Mouse (Mus musculus) hindbrain, postnatal 0 days (tissue): ENCODE results near the gene Hcrtr2. TPM values are rescaled to one million over a fixed set of nuclear protein-coding genes. Genes with fewer than 3 reads are reported as not detected.

Experiments
- ATAC-seq: fragments of 200-750 bp; cut with Nextera tagmentation; 2 replicates; pipeline ENCODE4 v1.8.0; 2017; ENCODE audit warnings: mild to moderate bottlenecking, moderate TSS enrichment, moderate library complexity
- DNase-seq: peaks from one replicate; pipeline ENCODE4 v3.0.0-alpha.2; 2015; ENCODE audit warnings: low spot score
- H3K27ac ChIP-seq: fragments of 300-500 bp; sonication (generic); 2 replicates; pipeline ENCODE4 v1.5.1; 2014; ENCODE audit warnings: mild to moderate bottlenecking
- H3K27me3 ChIP-seq: fragments of 300-500 bp; sonication (generic); 2 replicates; pipeline ENCODE4 v1.6.1; 2014; ENCODE audit warnings: low read length, mixed read lengths; ENCODE audit not compliant: insufficient read depth
- H3K36me3 ChIP-seq: fragments of 300-500 bp; sonication (generic); 2 replicates; pipeline ENCODE4 v1.6.1; 2014; ENCODE audit warnings: low read length, mixed read lengths; ENCODE audit not compliant: insufficient read depth
- H3K4me1 ChIP-seq: fragments of 300-500 bp; sonication (generic); 2 replicates; pipeline ENCODE4 v1.6.1; 2014; ENCODE audit warnings: antibody characterized with exemption, low read length, mixed read lengths; ENCODE audit not compliant: insufficient read depth
- H3K4me2 ChIP-seq: fragments of 300-500 bp; sonication (generic); 2 replicates; pipeline ENCODE4 v1.6.1; 2014; ENCODE audit warnings: low read depth, mild to moderate bottlenecking, low read length, moderate library complexity, mixed read lengths
- H3K4me3 ChIP-seq: fragments of 300-500 bp; sonication (generic); 2 replicates; pipeline ENCODE4 v1.5.1; 2014; ENCODE audit warnings: low read length
- H3K9ac ChIP-seq: fragments of 300-500 bp; sonication (generic); replicated peaks from 2 replicates; pipeline ENCODE4 v1.6.1; 2014; ENCODE audit warnings: mild to moderate bottlenecking, low read length, moderate library complexity, mixed read lengths
- H3K9me3 ChIP-seq: fragments of 300-500 bp; sonication (generic); 2 replicates; pipeline ENCODE4 v1.6.1; 2016; ENCODE audit warnings: low read length, mixed read lengths
- CTCF ChIP-seq: IDR thresholded peaks from 2 replicates; pipeline ENCODE4 v1.5.1; 2016; ENCODE audit warnings: antibody characterized with exemption, control low read depth, low read depth
- WGBS: fragments of 180-500 bp; shearing (Covaris S2); extraction: QIAGEN DNeasy Blood & Tissue Kit; methylation state at CpG from one replicate; pipeline ENCODE4 v1.1.7; 2014; 5-methylcytosine and 5-hydroxymethylcytosine counted together
- polyA plus RNA-seq: library from polyadenylated mRNA; unstranded; fragments of >200 nt; fragmentation: Nextera tagmentation; extraction: Ambion mirVana; gene quantifications from 2 replicates; pipeline ENCODE4 v1.2.1, GENCODE M21; 2015
- total RNA-seq: library from RNA; depleted of rRNA; stranded (reverse); fragments of >200 nt; gene quantifications from 2 replicates; pipeline ENCODE4 v1.2.3, GENCODE M21; 2014

Hcrtr2 gene
- total and polyA plus RNA-seq, 2 experiments from 2014 or later: 6.4 to 8.4 TPM

- no peaks in the 10 kb centered on the region for H3K36me3 ChIP-seq
- peak; percentile 10; the same call in 1 of the 2 replicates for TF ChIP-seq CTCF
- H3K4me3 ChIP-seq: peak overlapping the region; percentile 47
- H3K27me3 ChIP-seq: no peaks in the 10 kb centered on the region
- H3K4me1 ChIP-seq: no peaks in the 10 kb centered on the region
- DNase-seq (peak; percentile 42), ATAC-seq (peak; percentile 75)
- 3% methylated on average over 24 of the region's 24 CpGs for WGBS
- peak overlapping the region; percentile 51 for H3K9ac ChIP-seq
- peak overlapping the region; percentile 33; the same call in 1 of the 2 replicates for H3K27ac ChIP-seq
- H3K9me3 ChIP-seq: no peaks in the 10 kb centered on the region
- H3K4me2 ChIP-seq: peak overlapping the region; percentile 86
Measured at GRCm38 (mm10) chr9:76322122-76323052, 1.3 kb downstream of the Hcrtr2 start.

- Histone ChIP-seq H3K27me3 (no peaks in the 10 kb centered on the region), H3K4me1 (no peaks in the 10 kb centered on the region), H3K36me3 (no peaks in the 10 kb centered on the region), H3K4me3 (peak overlapping the region; percentile 47), H3K27ac (no peak overlapping the region), H3K9me3 (no peaks in the 10 kb centered on the region), H3K4me2 (peak overlapping the region; percentile 86), H3K9ac (0 out of 2 replicates have a peak overlapping the region, but pooled peaks have one; percentile 51)
- 70% methylated on average over 4 of the region's 4 CpGs for WGBS
- TF ChIP-seq CTCF: no peak
- DNase-seq: peak; percentile 15
- ATAC-seq: no peak
Measured at GRCm38 (mm10) chr9:76321589-76321988, 2.1 kb downstream of the Hcrtr2 start.

GRCm38 (mm10) chr9:76320755-76321154 is 2.9 kb downstream of the Hcrtr2 start:
- WGBS: 75% methylated on average over 1 of the region's 1 CpGs
- no peak for DNase-seq
- no peak for TF ChIP-seq CTCF

DNA sequence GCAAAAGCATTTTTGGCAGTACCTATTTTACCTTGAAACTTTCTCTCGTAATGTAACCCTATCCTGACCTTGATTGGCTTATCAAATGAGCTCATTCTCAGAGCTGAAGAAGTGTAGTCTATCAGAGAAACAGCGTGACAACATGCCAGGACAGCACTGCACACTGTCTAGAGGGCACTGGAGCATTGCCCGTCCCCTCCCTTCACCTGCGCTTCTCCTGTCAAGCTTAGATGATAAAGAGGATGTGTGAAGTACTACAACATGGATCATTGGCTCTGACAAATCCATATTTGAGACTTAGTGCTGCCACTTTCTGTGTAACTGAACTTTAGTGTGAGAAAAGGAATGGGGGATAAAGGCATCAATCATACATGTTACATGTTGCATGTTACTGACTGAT is 5.4 kb downstream of the Hcrtr2 start:
- Histone ChIP-seq H3K4me3 (no peak overlapping the region), H3K27me3 (no peaks in the 10 kb centered on the region), H3K4me1 (no peaks in the 10 kb centered on the region), H3K27ac (no peak overlapping the region), H3K36me3 (no peaks in the 10 kb centered on the region), H3K4me2 (no peak overlapping the region), H3K9me3 (no peaks in the 10 kb centered on the region), H3K9ac (no peak overlapping the region)
- ATAC-seq (no peak), DNase-seq (no peak)
- 80% methylated on average over 4 of the region's 4 CpGs for WGBS
- no peak for TF ChIP-seq CTCF

More at GRCm38 (mm10) chr9:76320755-76321154, 2.9 kb downstream of the Hcrtr2 start:
- Histone ChIP-seq H3K27me3 (no peaks in the 10 kb centered on the region), H3K9me3 (no peaks in the 10 kb centered on the region), H3K27ac (no peak overlapping the region), H3K4me2 (peak overlapping the region; percentile 86; the same call in 1 of the 2 replicates), H3K36me3 (no peaks in the 10 kb centered on the region), H3K4me1 (no peaks in the 10 kb centered on the region), H3K4me3 (no peak overlapping the region), H3K9ac (no peak overlapping the region)
- no peak for ATAC-seq

- H3K36me3 ChIP-seq: no peaks in the 10 kb centered on the region
- no peak for DNase-seq
- H3K27me3 ChIP-seq: no peaks in the 10 kb centered on the region
Measured at GRCm38 (mm10) chr9:76315096-76315495, 8.6 kb downstream of the Hcrtr2 start.

GRCm38 (mm10) chr9:76313921-76314320 is 9.7 kb downstream of the Hcrtr2 start:
- H3K4me2 ChIP-seq: no peak overlapping the region
- H3K9ac ChIP-seq: no peak overlapping the region
- H3K9me3 ChIP-seq: no peaks in the 10 kb centered on the region
- no peak overlapping the region for H3K4me3 ChIP-seq
- ATAC-seq (no peak), DNase-seq (no peak)
- no peak for TF ChIP-seq CTCF
- H3K27me3 ChIP-seq: no peaks in the 10 kb centered on the region
- H3K4me1 ChIP-seq: no peaks in the 10 kb centered on the region
- no peaks in the 10 kb centered on the region for H3K36me3 ChIP-seq
- H3K27ac ChIP-seq: no peak overlapping the region

More at GRCm38 (mm10) chr9:76315096-76315495, 8.6 kb downstream of the Hcrtr2 start:
- Histone ChIP-seq H3K27ac (no peak overlapping the region), H3K9me3 (no peaks in the 10 kb centered on the region), H3K9ac (no peak overlapping the region), H3K4me1 (no peaks in the 10 kb centered on the region), H3K4me3 (no peak overlapping the region), H3K4me2 (no peak overlapping the region)
- no peak for TF ChIP-seq CTCF
- no peak for ATAC-seq

GRCm38 (mm10) chr9:76312221-76312620 is 11.4 kb downstream of the Hcrtr2 start:
- DNase-seq (no peak), ATAC-seq (no peak)
- H3K4me1 ChIP-seq: no peaks in the 10 kb centered on the region
- no peak overlapping the region for H3K27ac ChIP-seq
- H3K4me3 ChIP-seq: no peak overlapping the region
- no peaks in the 10 kb centered on the region for H3K36me3 ChIP-seq
- H3K9me3 ChIP-seq: no peaks in the 10 kb centered on the region
- H3K27me3 ChIP-seq: no peaks in the 10 kb centered on the region
- no peak overlapping the region for H3K9ac ChIP-seq
- 70% methylated on average over 1 of the region's 1 CpGs for WGBS
- no peak overlapping the region for H3K4me2 ChIP-seq
- TF ChIP-seq CTCF: no peak
